Mouse (Mus musculus) erythroblast, adult 5-6 weeks (primary cell): ENCODE data around the gene Slc6a18. TPM values are rescaled to one million over a fixed set of nuclear protein-coding genes. Genes with fewer than 3 reads are reported as not detected.

Experiments
- ATAC-seq: replicated peaks from 2 replicates; pipeline ENCODE4 v1.8.0; 2016; ENCODE audit warnings: moderate number of reproducible peaks, mild to moderate bottlenecking, moderate TSS enrichment, inconsistent platforms; ENCODE audit not compliant: poor library complexity, low FRiP score, severe bottlenecking
- total RNA-seq, 2 experiments: library from RNA; stranded (forward) in 1 of 2; stranded (reverse) in 1 of 2; fragments of 150-400 nt in 1 of 2; fragments of 200-764, 138-1000 nt in 1 of 2; gene quantifications; 2 replicates each; pipeline versions ENCODE4 v1.2.3 to v1.2.4; 2015 to 2017; ENCODE audit warnings: low replicate concordance in 2 of 2

The Slc6a18 gene
- total RNA-seq, 2 experiments from 2014 or later = not detected

DNA sequence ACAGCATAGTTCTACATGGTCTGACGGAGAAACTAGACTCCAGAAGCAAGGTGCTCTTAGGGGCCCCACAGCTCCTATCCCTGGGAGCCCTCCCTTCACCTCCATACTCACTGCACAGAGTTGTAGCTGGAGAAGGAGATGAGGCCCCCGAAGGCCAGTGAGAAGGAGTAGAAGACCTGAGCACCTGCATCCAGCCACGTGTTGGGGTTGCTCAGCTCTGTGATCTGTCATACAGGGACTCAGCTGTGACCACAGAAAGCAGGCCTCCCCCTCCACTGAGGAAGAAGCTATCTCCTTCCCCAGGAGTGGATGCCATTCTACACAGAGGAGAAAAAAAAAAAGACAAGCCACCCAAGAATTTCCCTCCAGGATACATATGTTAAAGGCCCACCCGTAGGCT lies 11.1 kb upstream of the Slc6a18 start:
- no peak for ATAC-seq

DNA sequence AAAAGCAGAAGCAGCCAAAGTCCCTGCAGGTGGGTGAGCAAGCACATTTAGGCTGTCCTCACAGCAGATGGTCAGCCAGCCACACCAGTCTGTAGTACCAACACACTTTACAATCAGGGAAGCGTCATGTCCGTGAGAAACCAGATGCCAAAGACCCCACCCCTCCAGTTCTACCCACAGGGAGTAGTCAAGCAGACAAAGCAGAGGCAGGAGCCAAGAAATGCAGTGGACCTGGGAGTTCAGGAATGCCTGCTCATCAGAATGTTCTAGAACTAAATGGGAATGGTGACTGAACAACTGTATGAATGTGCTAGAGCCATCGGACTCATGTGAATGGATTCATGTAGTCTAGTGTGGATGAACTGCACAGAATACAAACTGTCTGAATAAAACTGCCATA lies 9.8 kb upstream of the Slc6a18 start:
- ATAC-seq = no peak

DNA sequence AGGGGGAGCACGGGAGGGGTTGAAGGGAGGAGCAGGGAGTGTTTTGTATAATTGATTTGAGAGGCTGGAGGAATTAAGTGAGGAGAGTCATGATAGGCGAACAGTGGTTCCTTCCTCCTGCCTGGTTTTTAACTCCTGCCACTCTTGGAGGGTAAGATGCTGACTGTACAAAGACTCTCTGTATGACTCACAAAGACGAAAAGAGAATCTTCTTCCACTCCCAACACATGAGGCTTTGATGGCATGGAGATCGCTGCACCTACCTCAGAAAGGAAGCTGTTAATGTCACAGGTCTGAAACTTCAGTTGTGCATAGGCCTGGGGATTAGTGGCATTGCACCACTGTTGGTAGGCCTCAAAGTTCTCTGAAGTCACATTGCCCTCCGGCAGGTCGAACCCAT lies 7.7 kb upstream of the Slc6a18 start:
- no peak for ATAC-seq

DNA sequence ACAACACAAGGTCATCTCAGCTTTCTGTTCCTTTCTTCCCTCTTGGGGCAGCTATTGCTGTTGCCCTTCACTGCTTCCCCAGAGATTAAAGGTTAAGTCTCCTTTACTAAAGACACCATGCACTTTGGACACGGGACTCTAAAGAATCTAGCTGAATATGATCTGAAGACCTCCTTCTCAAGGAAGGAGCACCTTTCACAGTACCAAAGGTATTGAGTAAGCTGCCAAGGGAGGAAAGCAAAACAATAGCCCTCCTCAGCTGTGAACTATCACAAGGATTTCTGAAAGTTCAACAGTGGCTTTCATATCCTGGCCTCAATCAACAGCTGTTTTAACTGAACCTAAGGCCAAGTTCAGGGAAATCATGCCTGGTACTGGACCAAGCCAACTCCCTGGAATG lies 6.6 kb upstream of the Slc6a18 start:
- ATAC-seq = no peak

DNA sequence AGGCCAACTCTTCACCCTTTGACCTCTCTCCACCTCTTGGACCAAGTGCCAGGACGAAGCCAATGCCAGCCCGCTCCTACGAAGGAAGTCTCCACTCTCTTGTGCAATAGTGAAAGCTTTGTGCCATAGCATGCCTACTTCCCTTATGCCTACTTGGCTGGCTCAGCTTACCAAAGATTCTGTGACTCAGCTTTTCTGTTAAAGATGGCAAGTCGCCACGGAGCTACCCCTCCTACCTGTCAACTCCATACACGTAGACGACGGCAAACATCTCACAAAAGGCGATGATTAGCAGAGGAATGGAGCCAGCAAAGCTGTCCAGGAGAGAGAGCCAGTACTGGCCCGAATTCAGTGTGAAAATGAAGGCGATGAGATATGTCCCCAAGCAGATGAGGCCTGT lies 5.9 kb upstream of the Slc6a18 start:
- no peak for ATAC-seq

DNA sequence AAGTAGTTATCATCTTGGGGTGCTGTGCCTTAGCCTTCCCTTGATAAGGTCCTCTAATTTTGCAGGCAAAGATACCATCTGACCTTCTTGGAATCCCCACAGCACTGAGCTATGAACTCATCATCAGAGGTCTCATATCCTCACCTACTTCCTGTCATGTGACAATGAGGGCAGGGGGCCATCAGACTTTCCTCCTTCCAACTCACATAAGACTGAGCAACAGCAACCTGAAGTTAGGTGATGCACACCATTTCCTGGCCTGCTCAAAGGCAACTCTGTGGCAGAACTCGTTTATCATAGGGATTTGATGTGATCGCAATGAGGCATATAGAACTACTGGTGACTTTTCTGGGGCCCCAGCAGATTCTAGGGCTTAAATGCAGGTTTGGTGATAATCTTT lies 4.4 kb upstream of the Slc6a18 start:
- ATAC-seq = no peak

DNA sequence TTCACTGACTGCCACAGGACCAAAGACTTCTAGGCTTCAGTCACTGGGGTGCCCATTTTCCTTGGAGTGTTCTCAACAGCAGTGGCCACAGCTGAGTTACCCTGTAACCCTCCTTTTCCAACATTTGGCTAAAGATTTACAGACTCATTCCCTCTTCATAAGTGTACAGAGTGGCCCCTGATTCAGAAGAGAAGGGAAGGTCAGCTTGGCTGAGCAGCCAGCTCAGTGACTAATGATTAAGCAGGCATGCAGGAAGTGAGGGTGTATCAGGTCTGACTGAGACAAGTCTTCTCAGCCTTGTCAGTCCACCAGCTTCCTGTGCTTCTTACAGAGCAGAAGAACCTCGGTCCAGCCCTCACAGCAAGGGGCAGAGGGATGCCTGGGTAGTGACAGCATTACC lies 2.6 kb upstream of the Slc6a18 start:
- no peak for ATAC-seq

DNA sequence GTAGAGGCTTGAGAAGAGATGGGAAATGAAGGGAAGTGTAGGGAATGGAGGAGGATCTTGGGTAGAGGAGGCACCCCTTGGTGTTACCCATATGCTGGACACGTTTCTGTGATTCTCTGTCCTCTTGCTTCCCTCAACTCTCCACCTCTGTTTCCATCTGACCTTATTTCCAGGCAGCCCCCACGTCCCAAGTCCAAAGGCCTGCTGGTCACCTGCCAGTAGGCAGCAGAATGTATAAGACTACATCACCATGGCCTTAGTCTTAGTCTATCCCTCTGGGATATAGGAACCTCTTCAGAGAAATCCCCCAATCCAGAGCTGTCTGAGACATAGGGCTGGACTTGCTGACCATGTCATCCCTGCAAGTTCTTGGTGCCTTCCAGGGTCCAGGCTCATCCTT lies 1.5 kb upstream of the Slc6a18 start:
- no peak for ATAC-seq

DNA sequence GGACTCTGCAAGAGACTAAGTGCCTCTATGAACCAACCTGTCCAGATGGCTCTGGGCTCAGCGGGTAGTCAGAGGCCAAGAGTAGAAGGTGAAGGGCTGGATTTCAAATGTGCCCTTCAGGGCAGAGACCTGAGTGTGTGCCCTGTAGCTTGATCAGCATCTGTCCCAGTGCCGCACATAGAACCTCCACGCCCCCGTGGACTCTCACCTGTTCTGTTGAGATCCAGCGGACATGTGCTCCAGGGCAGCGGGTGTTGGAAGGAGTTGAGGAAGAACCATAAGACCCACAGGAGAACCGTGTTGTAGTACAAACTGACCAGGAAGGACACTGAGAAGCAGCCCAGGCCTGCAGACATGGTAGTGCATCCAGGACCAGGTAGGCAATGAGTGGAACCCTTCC lies 2.7 kb downstream of the Slc6a18 start:
- ATAC-seq = no peak

DNA sequence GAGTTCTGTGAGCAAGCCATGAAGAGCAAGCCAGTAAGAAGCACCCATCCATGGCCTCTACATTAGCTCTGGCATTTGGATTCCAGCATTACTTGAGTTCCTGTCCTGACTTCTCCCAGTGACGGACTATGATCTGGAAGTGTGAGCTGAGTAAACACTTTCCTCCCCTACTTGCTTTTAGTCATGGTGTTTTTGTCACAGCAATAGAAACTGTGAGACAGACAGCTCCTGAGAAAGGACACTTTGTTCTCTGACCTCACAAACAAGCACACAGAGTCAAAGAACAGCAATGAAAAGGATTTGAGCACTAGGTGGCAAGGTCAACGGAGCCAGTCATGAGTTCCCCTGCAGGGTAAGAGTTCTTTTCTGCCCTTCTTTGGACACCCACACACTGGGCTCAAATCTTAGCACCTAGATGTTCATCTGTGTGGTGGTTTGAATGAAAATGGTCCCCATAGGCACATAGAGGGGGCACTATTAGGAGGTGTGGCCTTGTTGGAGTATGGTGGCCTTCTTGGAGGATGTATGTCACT lies 17.6 kb downstream of the Slc6a18 start:
- no peak for ATAC-seq

DNA sequence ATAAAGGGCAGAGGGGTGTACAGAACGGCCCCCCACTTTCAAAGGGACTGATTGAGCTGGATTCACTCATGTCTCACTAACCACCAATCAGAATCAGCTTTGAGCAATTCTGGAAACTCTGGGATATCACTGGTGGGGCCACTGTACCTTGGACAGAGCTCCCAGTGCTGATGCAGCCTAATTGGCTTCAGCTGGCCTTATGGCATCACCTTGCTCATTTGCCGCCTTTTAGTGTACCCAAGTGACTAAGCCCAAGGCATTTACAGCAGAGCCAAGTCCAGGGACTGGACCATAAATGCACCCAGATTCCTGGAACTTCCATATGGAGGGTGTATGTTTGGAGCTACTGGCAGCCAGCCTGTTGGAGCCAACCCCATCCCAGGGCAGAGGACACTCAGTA lies 18.9 kb downstream of the Slc6a18 start:
- no peak for ATAC-seq

DNA sequence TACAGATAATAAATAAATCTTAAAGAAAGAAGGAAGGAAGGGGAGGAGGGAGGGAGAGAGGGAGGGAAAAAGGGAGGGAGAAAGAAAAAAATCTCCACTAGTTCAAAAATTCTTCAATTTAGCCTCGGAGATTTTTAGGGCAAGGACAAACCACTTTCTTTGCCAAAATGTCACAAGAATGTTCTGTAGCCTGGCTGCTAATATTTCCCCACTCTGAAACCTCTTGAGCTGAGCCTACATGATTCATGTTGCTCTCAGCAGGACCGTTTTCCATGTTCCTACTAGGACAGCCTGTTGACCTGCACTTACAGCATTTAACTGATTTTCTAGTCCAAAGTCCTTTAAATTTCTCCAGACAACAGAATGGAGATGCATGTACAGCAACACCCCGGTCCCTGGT lies 22.8 kb downstream of the Slc6a18 start:
- no peak for ATAC-seq

DNA sequence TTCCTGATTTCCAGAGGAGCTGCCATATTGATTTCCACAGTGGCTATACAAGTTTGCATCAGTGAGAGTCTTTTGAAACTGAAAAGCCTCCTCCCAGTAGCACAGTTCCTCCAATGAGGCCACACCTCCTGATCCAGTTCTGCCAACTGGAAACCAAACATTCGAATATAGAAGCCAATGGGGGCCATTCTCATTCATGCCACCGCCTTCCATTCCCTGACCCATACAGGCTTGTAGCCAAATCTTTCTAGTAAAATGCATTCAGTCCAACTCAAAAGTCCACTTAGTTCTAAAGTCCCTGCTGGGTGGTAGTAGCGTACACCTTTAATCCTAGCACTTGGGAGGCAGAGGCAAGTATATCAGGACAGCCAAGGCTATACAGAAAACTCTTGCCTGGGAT lies 24.6 kb downstream of the Slc6a18 start:
- no peak for ATAC-seq

DNA sequence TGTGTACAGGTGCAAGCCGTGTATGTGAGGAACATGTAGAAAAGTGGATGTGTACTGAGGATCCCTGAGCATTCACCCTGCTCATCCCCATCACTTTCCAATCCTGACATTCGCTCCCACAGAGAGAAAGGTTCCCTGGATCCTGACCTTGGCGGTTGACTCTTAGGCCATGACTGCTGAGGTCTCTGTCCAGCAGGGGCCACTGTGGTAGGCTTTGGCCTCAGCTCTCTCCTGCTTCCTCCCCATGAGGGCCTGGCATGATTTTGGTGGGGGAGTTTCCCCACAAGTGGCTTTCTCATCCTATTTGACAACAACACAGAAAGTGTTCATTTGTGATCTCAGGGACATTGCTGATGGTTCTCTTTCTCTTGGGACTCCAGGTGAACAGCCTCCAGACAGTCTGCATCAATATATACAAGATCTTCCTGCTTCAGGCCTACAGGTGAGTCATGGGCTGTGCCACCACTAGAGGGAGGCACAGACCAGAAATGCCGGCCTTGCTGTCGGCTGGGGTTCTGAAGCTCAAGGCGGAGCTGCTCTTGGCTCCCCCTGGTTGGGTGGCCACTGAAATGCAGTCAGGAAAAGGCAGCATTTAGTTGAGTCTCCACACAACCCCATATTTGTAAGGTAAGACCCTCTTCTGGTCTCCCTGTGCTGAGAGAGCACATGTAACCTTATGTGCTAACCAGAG lies 31.3 kb downstream of the Slc6a18 start:
- no peak for ATAC-seq

DNA sequence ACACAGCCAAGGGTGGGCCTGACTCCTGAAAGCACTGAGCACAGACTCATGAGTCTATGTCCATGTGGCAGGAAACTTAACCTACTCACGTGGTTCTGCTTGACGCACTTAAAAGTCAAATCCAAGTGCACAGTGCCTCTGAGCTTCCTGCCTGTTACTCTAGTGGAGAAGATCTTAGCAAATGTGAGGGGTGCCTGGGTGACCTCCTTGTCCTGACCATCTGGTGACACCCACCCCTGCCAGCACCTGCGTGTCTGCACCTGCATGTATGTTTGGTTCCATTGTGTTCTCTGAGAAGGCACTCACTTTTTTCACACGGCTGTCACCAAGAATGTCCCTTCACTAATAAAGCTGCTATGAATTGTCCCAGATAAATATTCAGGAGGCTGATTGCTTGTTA lies 36.5 kb downstream of the Slc6a18 start:
- no peak for ATAC-seq

DNA sequence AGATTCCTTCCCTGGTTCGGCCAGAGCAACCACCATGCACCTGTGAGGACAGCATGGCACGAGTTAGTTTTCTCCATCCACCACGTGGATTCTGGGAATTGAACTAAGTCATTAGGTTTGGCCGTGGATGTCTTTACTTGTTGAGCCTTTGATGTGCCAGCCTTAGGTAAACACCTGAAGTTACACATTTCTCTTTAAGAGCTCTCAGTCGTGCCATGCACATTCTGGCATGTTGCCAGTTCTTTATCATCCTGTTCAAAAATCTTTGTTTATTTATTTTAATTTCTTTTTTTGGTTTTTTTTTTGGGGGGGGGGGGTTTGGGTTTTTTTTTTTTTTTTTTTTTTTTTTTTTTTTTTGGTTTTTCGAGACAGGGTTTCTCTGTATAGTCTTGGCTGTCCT lies 40.0 kb downstream of the Slc6a18 start:
- ATAC-seq = no peak

DNA sequence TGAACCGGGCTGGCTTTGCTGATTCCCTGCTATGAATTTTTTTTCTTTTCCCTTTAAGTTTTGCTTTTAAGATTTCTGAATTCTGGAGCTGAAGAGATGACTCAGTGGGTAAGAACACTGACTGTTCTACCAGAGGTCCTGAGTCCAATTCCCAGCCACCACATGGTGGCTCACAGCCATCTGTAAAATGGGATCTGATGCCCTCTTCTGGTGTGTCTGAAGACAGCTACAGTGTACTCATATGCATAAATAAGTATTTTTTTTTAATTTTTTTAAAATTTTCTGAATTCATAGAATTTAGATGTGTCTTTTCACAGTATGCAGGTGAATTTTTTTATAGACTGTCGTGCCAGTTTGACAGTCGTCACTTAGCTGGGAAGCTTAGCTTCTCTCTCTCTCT lies 46.0 kb downstream of the Slc6a18 start:
- ATAC-seq = no peak

DNA sequence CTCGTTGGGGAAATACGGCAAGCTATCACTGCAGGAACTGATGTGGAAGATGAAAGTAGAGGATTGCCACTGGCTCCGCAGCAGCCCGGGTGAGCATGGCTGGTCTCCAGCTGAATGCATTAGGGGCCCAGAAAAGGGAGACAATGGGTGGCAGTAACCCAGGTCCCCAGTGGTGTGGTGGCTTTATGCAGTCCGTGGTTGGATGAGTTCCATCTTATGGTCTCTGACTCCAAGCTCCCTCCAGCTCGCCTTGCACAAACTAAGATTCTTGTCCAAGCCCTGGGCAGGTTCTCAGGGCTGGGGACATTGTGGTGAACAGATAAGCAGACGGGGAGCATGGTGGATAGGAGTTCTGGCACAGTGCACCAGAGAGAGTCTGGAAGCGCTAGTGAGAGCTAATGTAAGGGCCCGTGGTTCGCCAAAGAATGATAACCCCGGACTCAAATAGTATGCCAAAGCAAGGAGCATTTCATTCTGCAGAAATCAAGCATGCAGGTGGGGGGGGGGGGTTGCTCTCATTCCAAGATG lies 49.2 kb downstream of the Slc6a18 start:
- ATAC-seq = no peak

DNA sequence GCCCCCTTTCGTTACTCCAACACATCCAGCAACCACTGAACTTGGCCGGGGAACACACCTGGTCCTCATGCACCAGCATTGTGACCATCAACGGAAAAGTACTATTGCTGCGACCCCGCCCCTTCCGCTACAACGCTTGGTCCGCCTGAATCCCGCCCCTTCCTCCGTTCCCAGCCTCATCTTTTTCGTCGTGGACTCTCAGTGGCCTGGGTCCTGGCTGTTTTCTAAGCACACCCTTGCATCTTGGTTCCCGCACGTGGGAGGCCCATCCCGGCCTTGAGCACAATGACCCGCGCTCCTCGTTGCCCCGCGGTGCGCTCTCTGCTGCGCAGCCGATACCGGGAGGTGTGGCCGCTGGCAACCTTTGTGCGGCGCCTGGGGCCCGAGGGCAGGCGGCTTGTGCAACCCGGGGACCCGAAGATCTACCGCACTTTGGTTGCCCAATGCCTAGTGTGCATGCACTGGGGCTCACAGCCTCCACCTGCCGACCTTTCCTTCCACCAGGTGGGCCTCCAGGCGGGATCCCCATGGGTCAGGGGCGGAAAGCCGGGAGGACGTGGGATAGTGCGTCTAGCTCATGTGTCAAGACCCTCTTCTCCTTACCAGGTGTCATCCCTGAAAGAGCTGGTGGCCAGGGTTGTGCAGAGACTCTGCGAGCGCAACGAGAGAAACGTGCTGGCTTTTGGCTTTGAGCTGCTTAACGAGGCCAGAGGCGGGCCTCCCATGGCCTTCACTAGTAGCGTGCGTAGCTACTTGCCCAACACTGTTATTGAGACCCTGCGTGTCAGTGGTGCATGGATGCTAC lies 50.9 kb downstream of the Slc6a18 start, which contains the start of gene Tert:
TSS of gene Tert (plus strand) at position 167 of the 805 bp plus-strand sequence.
- ATAC-seq = no peak

DNA sequence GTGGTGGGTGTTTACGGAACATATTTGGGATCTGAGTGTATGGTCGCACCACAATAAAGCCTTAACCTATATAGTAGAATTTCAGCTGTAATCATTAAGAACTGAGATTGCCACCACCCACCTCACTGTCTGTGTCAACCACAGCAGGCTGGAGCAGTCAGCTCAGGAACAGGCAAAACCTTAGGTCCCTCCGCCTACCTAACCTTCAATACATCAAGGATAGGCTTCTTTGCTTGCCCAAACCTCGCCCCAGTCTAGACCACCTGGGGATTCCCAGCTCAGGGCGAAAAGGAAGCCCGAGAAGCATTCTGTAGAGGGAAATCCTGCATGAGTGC lies 51.4 kb downstream of the Slc6a18 start:
- ATAC-seq = no peak

DNA sequence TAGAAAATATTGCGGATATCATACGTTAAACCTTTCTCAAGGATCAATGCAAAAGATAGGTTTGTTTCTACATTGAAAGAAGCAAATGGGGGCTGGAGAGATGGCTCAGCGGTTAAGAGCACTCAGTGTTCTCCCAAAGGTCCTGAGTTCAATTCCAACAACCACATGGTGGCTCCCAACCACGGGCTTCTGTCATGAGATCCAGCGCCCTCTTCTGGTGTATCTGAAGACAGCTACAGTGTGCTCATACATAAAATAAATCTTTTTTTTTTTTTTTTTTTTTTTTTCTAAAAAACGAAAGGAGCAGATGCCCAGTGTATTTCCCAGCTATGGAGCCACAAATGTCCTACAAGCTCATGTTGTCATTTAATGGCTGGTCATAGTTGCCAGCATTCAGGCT lies 57.2 kb downstream of the Slc6a18 start:
- no peak for ATAC-seq
